Mouse (Mus musculus): ENCODE measurements at regions not wholly inside any gene's neighbourhood (a gene's known extent, or its start where the extent isn't known, plus 50 kb on each side); places are given as distances from the start of the nearest gene placed in this dataset.
A peak's percentile ranks its signal among the peaks of the same experiment; 100 is the strongest.

DNA sequence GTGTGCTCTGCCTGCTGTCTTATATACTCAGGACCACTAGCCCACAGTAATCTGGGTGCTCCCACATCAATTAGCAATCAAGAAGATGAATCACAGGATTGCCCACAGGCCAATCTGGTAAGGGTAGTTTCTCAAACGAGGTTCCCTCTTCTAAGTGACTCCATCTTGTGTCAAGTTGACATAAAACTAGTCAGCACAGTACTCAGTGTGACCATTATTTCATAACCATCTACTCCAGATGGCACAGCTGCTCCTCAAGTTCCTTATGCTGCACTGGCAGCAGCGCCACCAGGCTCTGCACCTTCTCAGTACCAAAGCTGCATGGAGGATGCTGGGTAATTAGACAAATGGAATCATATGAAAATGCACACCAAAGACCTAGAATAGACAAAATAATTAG, 175.6 kb upstream of the B3galt2 start:
- no peak for DNase-seq (ENCODE audit: inconsistent ontology term)

DNA sequence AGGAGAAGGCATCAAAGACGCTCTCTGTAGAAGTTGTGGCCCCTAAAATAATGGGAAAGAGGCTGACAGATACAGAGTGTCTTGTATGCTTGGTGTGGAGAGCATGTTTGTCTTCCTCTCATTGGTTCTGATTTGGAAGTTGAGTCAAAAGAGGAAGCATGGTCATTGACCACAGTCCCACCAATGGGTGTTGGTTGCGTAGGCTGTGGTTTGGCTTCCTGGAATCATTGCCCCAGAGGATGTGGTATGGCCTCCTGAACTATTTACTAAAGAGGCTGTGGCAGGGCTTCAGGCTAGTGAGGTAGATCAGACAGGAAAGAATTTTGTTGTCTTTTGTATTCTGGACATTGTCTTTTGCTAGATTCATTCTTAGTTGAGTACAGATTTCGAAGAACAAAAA, 174.4 kb upstream of the B3galt2 start:
- peak; percentile 23 for DNase-seq (ENCODE audit: inconsistent ontology term)

DNA sequence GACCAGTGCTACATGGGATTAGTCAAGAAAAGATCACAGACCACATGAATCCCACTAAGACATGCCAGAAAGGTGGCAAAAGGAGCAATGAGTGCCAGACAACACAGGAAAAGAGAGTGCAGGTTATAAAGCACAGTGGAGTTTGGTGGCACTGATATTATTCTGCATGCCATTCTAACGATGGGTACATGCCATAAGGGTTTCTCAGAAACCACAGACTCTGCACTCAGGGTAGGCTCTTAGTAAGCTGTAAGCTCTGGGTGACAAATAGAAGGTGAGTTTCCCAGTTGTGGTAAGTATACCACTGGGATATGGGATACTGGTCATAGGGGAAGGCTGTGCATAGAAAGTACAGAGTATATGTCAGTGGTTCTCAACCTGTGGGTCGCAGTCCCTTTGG, 165.1 kb upstream of the B3galt2 start:
- peak; percentile 72 for DNase-seq (ENCODE audit: inconsistent ontology term)

DNA sequence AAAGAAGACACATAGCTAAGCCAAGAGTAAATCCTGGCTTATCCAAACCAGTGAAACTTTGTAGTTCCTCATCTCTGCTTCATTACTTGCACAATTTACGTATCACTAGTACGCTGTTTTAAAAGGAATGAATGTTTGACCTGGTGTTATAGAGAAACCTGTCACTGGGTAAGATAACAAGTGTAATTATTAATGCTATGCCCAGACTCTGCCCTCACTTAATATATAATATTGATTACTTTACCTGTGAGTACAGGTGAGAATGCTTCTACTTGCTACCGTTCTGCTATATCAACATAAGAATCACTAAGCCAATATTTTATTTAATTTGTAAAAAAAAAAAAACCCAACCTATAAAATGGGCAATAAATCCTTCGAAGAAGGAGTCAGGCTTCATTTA, 157.1 kb upstream of the B3galt2 start:
- no peak for DNase-seq (ENCODE audit: inconsistent ontology term)

DNA sequence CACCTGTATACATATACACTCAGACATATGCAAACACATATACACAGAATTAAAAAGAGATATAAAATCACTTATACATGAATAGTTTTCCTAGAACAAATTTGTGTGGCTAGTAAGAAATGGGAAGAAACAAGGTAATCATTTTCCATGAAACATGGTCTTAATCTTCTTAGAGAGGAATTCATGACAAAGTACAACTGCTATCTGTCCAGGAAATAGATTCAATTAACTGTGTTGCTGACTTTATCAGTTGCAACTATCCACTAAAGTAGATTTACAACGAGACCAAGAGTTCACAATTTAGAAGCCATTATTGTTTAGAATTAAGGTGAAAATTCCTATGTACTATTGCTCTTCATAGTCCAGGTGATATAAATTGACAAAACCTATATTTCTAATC, 155.5 kb upstream of the B3galt2 start:
- DNase-seq (ENCODE audit: inconsistent ontology term) = no peak

DNA sequence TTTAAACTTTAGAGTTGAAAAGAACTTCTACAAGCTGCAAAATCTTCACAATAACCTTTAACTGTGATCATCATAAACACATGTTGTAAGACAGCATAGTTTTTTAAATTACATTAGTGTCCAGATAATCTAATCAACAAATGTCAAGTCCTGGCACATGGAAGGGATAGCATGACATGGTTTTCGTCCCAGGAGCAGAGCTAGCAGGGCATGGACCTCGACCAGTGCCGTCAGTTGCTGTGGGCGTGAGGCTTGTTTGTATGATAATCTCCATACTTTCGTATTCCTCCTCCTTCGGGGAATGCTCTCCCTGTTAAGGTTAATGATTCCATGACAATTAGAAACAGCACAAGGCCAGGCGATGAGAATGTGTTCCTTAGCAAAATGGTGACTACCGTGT, 143.4 kb upstream of the B3galt2 start:
- DNase-seq (ENCODE audit: inconsistent ontology term) = no peak

DNA sequence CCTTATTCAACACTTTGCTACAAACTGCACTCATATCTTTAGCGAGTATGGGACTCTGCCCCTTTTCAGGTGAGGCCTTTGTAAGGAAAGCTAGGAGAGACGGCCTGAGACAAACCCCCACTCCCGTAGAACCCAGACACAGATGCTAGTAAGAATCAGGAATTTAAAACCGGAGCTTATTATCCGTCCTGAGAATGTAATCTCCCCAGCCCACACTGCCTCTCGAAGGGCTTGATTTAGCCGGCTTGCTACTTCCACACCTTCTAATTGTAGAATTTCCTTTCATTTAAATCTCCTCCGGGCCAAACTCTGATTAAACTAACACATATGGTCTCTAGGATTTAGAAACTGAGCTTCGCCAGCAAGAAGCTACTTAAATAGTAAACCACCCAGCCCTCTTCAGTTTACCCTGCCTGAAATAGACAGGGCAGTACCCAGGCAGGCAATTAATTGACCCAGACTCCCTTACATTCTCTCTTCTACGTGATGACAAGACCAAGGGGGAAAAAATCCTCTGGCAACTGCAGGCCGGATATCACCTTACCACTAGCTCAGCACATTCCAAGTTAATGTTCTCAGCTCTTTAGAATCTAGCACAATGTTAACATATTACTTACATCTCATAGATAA, 136.9 kb upstream of the B3galt2 start:
- no peak for DNase-seq (ENCODE audit: inconsistent ontology term)

DNA sequence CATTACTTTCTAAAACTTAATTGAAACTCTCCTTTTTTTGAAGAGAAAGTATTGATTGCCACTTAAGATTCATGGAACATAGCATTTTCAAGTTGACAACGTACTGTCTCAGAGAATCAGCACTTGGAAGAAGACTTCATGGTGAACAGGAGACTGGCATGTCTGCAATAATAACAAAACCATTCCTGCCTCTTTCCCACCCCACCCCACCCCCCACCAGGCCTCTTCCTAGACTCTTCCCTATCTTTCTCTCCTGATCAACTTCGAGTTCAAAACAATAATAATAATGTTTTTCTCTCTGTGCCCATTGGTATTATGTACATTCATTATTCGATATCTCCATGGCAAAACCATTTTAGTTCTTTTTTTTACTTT, 136.4 kb upstream of the B3galt2 start:
- no peak for DNase-seq (ENCODE audit: inconsistent ontology term)

DNA sequence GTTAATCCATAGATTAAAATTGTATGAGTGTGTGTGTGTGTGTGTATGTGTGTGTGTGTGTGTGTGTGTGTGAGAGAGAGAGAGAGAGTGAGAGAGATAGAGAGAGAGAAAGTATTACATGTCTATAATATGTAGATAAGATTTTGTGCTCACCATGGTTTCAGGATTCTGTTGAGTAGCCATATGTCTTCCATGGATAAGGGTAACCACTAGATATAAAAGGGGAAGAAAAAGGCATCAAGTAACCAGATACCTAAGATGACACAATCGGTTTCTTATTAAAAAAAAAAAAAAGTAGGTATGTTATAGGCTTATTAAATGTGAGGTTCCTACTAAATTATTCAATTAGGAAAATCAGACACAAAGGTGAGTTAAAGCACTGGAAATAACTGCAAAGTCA, 135.1 kb upstream of the B3galt2 start:
- DNase-seq (ENCODE audit: inconsistent ontology term) = no peak

DNA sequence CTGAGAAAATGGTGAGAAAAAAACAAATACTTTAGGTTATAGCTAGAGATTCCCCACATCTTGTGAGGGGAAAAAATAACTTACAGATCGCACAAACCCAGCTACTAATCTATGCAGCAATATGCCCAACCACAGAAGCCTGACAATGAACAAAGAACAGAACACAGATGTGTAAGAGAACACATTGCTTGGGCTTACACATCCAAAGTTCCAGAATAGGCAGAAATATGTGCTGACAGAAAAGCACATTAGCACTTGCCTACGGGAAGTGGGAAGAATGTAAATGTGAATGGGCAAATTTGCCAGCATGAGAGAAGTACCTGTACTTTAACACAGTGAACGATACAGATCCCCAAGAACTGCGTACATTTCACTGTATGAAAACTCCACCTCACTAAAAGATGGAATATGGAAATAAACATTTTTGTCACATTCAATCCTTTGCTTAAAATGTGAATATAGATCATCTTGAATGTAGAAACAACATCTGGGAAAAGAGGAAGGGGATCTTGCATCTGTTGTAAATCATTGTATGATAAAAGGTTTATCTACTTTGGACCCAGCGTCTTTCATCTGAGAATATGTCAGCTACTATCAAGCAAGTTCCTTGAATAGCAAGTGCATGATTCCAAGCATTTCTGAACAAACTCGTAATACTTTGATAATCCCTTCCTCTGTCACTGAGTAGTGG, 116.5 kb upstream of the B3galt2 start:
- no peak for DNase-seq (ENCODE audit: inconsistent ontology term)

DNA sequence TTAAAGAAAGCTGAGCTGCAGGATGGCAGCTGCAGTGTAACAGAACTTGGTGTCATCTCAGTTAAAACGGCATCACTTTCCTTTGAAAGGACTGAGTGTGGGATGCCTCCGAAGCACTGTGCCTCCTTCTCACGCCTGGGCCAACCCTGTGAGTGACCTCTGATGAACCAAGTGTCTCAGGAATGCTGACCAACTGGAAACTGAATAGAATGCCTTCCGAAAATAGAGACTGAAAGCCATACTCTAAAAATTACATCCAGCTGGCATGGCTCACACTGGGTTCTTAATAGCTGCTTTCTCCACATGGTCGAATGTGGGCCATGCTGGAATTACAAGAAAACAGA, 116.0 kb upstream of the B3galt2 start:
- DNase-seq (ENCODE audit: inconsistent ontology term) = peak; percentile 71

DNA sequence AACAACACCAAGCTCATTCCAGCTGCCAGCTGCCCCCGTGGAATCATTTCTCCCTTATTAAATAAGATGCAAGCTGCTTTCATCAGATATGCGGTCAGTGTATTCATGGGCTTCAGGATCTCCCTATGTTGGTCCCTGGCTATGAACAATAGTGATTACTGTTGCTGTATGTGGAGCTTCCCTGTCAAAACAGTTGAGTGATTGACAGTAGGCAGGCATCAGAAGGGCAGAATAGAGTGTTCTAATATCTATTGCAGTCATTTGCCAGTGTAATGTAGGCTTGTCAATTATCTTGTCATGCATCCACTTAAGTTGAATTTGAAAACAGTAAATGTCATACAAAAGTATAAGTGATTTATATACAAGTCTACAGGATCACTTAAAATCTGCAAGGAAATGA, 100.2 kb upstream of the B3galt2 start:
- DNase-seq (ENCODE audit: inconsistent ontology term) = no peak

DNA sequence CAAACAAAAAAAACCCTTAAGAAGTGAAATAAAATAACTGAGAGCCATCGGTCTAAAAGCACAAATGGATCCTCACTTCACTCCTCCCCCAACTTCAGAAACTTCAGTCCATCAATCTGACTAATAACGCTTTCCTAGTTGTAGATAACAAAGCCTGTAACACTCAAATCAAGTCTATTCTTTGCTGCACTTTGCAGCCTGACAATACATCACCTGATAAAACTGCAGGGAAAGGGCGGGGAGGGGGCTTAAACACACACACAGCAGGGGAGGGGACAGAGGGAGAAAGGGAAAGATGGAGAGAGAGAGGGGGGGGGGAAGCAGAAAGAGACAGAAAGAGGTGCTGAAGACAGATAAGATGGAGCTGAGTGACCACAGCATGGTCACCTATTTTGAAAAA, 99.8 kb upstream of the B3galt2 start:
- DNase-seq (ENCODE audit: inconsistent ontology term) = no peak
